Mouse (Mus musculus): ENCODE data around the gene Slc38a9. TPM values are rescaled to one million over a fixed set of nuclear protein-coding genes. Genes with fewer than 3 reads are reported as not detected.
"Not testable (repeated sequence)": the region's sequence is repeated elsewhere in the genome, so short reads cannot be mapped to it uniquely, and the experiment has no call there.

The Slc38a9 gene
- total RNA-seq, 2 experiments from 2014 or later, result 227 to 281 TPM

- peak; percentile 88 for ATAC-seq (replicated peaks; ENCODE audit: low FRiP score, poor library complexity, severe bottlenecking)
Observed at GRCm38 (mm10) chr13:112673899-112674447, 13.4 kb downstream of the Slc38a9 start.

- peak; percentile 72 for ATAC-seq (replicated peaks; ENCODE audit: low FRiP score, poor library complexity, severe bottlenecking)
Observed at GRCm38 (mm10) chr13:112678154-112678553, 17.6 kb downstream of the Slc38a9 start.

- ATAC-seq (replicated peaks; ENCODE audit: low FRiP score, poor library complexity, severe bottlenecking), result no peak
Observed at GRCm38 (mm10) chr13:112683312-112683711, 22.8 kb downstream of the Slc38a9 start.

GRCm38 (mm10) chr13:112683970-112684369 is 23.4 kb downstream of the Slc38a9 start:
- no peak for ATAC-seq (replicated peaks; ENCODE audit: low FRiP score, poor library complexity, severe bottlenecking)

- no peak for ATAC-seq (replicated peaks; ENCODE audit: low FRiP score, poor library complexity, severe bottlenecking)
Observed at GRCm38 (mm10) chr13:112686155-112686554, 25.6 kb downstream of the Slc38a9 start.

- peak; percentile 82 for ATAC-seq (replicated peaks; ENCODE audit: low FRiP score, poor library complexity, severe bottlenecking)
Observed at GRCm38 (mm10) chr13:112692870-112693553, 32.5 kb downstream of the Slc38a9 start.

- ATAC-seq (replicated peaks; ENCODE audit: low FRiP score, poor library complexity, severe bottlenecking), result no peak
Observed at GRCm38 (mm10) chr13:112695526-112696240, 35.1 kb downstream of the Slc38a9 start.

- ATAC-seq (replicated peaks; ENCODE audit: low FRiP score, poor library complexity, severe bottlenecking), result no peak
Observed at GRCm38 (mm10) chr13:112701256-112701655, 40.7 kb downstream of the Slc38a9 start.

- ATAC-seq (replicated peaks; ENCODE audit: low FRiP score, poor library complexity, severe bottlenecking), result no peak
Observed at GRCm38 (mm10) chr13:112706351-112706750, 45.8 kb downstream of the Slc38a9 start.

GRCm38 (mm10) chr13:112720078-112720736 is 59.7 kb downstream of the Slc38a9 start:
- ATAC-seq (replicated peaks; ENCODE audit: low FRiP score, poor library complexity, severe bottlenecking), result peak; percentile 28; the same call in 1 of the 2 replicates

- ATAC-seq (replicated peaks; ENCODE audit: low FRiP score, poor library complexity, severe bottlenecking), result no peak
Observed at GRCm38 (mm10) chr13:112721946-112722729, 61.6 kb downstream of the Slc38a9 start.

- not testable (repeated sequence) for ATAC-seq (replicated peaks; ENCODE audit: low FRiP score, poor library complexity, severe bottlenecking)
Observed at GRCm38 (mm10) chr13:112724260-112724659, 63.7 kb downstream of the Slc38a9 start.

- ATAC-seq (replicated peaks; ENCODE audit: low FRiP score, poor library complexity, severe bottlenecking), result no peak
Observed at GRCm38 (mm10) chr13:112726002-112726401, 65.5 kb downstream of the Slc38a9 start.

GRCm38 (mm10) chr13:112733311-112733710 is 72.8 kb downstream of the Slc38a9 start:
- no peak for ATAC-seq (replicated peaks; ENCODE audit: low FRiP score, poor library complexity, severe bottlenecking)

GRCm38 (mm10) chr13:112734906-112735713 is 74.6 kb downstream of the Slc38a9 start:
- peak; percentile 57; the same call in 1 of the 2 replicates for ATAC-seq (replicated peaks; ENCODE audit: low FRiP score, poor library complexity, severe bottlenecking)

GRCm38 (mm10) chr13:112736407-112736806 is 75.9 kb downstream of the Slc38a9 start:
- no peak for ATAC-seq (replicated peaks; ENCODE audit: low FRiP score, poor library complexity, severe bottlenecking)

- no peak for ATAC-seq (replicated peaks; ENCODE audit: low FRiP score, poor library complexity, severe bottlenecking)
Observed at GRCm38 (mm10) chr13:112737110-112737509, 76.6 kb downstream of the Slc38a9 start.

GRCm38 (mm10) chr13:112738005-112738404 is 77.5 kb downstream of the Slc38a9 start:
- no peak for ATAC-seq (replicated peaks; ENCODE audit: low FRiP score, poor library complexity, severe bottlenecking)

GRCm38 (mm10) chr13:112740073-112740472 is 79.5 kb downstream of the Slc38a9 start:
- no peak for ATAC-seq (replicated peaks; ENCODE audit: low FRiP score, poor library complexity, severe bottlenecking)
